Mouse (Mus musculus): ENCODE results near the gene Cnbd2. TPM values are rescaled to one million over a fixed set of nuclear protein-coding genes. Genes with fewer than 3 reads are reported as not detected.
A peak's percentile ranks its signal among the peaks of the same experiment; 100 is the strongest.

The Cnbd2 gene
- polyA plus RNA-seq, 1 experiment from 2014 or later = 4.5 TPM

DNA sequence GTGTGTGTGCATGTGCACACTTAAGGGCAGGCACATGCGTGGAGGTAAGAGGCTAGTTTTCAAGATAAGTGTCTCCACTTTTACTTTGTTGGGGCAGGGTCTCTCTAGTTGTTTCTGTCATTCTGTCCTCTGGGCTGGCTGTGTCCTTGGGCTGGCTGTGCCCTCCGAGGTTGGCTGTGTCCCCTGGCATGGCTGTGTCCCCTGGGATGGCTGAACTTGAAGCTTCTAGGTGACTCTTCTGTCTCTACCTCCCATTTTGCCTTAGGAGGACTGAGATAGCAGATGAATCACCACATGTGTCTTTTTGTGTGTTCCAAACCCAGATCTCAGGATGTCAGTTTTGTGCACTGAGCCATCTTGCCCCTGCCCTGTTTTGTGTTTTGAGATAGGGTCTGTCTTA is 102.9 kb downstream of the Cnbd2 start:
- Histone ChIP-seq H3K27me3 (replicated peaks; ENCODE audit: control insufficient read depth, insufficient read depth, low read length) (no peaks in the 10 kb centered on the region), H3K9ac (ENCODE audit: low read depth, low read length) (no peak overlapping the region), H3K9me3 (ENCODE audit: control insufficient read depth, low read length) (no peaks in the 10 kb centered on the region), H3K27ac (ENCODE audit: low read length) (no peak overlapping the region), H3K4me1 (ENCODE audit: control insufficient read depth, insufficient read depth, low read length) (peaks cover 6% of the 10 kb centered on the region), H3K4me2 (ENCODE audit: low read depth, low read length) (no peak overlapping the region), H3K36me3 (ENCODE audit: control insufficient read depth, insufficient read depth, low read length) (no peaks in the 10 kb centered on the region), H3K4me3 (ENCODE audit: low read length) (no peak overlapping the region)
- 74% methylated on average over 2 of the region's 2 CpGs for WGBS
- ATAC-seq = no peak

DNA sequence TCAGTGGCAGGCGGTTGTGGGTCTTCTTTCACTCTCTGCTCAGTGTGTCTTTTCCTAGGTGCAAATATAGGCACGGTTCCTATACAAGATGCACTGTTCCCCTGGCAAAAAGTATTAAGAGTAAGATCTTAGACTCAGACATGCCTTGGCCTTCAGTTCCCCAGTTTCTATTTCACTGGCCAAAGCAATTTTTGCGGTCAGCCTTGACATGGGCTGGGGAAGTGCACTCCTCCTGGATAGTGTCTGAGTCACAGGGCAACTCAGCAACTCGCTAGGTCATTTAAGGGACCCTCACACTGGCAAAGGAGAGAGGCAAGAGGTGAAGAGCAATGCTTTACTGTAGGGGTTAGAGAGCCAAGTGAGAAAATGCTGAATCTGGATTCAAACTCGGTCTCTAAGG is 103.6 kb downstream of the Cnbd2 start:
- Histone ChIP-seq H3K4me1 (ENCODE audit: control insufficient read depth, insufficient read depth, low read length) (peaks cover 11% of the 10 kb centered on the region), H3K36me3 (ENCODE audit: control insufficient read depth, insufficient read depth, low read length) (no peaks in the 10 kb centered on the region), H3K27ac (ENCODE audit: low read length) (no peak overlapping the region), H3K4me3 (ENCODE audit: low read length) (no peak overlapping the region), H3K9ac (ENCODE audit: low read depth, low read length) (no peak overlapping the region), H3K4me2 (ENCODE audit: low read depth, low read length) (no peak overlapping the region), H3K9me3 (ENCODE audit: control insufficient read depth, low read length) (no peaks in the 10 kb centered on the region), H3K27me3 (replicated peaks; ENCODE audit: control insufficient read depth, insufficient read depth, low read length) (no peaks in the 10 kb centered on the region)
- 75% methylated on average over 5 of the region's 5 CpGs for WGBS
- no peak for ATAC-seq

DNA sequence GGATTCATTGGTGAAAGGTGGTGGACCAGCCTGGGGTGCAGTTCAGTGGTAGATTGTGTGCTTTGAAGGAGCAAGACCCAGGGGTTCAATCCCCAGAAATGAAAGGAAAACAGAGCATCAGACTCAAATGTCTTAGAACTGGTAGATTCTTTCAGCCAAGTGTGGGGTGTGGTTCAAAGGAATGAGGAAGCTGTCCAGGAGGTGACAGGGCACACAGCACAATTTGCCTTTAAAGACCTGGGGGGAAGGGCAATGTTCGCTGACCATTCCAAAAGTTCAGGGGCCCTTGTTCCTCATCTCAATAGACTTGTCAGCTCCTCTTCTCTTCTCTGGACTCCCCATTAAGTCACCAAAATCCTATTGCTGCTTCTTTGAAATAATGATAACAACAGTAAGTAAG is 105.1 kb downstream of the Cnbd2 start:
- Histone ChIP-seq H3K9ac (ENCODE audit: low read depth, low read length) (no peak overlapping the region), H3K4me1 (ENCODE audit: control insufficient read depth, insufficient read depth, low read length) (peaks cover 13% of the 10 kb centered on the region), H3K9me3 (ENCODE audit: control insufficient read depth, low read length) (no peaks in the 10 kb centered on the region), H3K4me3 (ENCODE audit: low read length) (no peak overlapping the region), H3K36me3 (ENCODE audit: control insufficient read depth, insufficient read depth, low read length) (no peaks in the 10 kb centered on the region), H3K27ac (ENCODE audit: low read length) (no peak overlapping the region), H3K27me3 (replicated peaks; ENCODE audit: control insufficient read depth, insufficient read depth, low read length) (no peaks in the 10 kb centered on the region), H3K4me2 (ENCODE audit: low read depth, low read length) (no peak overlapping the region)
- ATAC-seq = 0 out of 2 replicates have a peak, but pooled peaks have one; percentile 19
- WGBS = 25% methylated on average over 1 of the region's 1 CpGs

DNA sequence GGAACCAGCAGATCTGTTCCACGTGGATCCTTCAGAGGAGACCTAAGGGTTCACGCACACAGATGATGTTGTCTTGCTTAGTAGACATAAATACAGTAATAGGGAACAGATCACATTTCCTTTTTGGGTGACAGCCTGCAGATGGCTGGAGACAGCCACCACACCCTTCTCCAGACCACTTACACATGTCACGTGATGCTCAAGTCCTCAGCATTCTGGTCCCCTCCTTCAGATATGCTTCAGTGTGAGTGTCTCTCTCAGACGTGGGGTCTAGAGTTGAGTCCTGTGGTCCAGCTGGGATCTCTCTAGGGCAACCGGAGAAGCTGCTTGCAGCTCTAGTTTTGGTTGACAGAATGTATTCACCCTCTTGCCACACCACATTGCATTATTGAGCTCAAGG is 106.4 kb downstream of the Cnbd2 start:
- H3K4me2 ChIP-seq (ENCODE audit: low read depth, low read length) = no peak overlapping the region
- no peaks in the 10 kb centered on the region for H3K27me3 ChIP-seq (replicated peaks; ENCODE audit: control insufficient read depth, insufficient read depth, low read length)
- no peak for ATAC-seq
- H3K36me3 ChIP-seq (ENCODE audit: control insufficient read depth, insufficient read depth, low read length) = no peaks in the 10 kb centered on the region
- 73% methylated on average over 5 of the region's 5 CpGs for whole genome bisulfite sequencing
- no peak overlapping the region for H3K27ac ChIP-seq (ENCODE audit: low read length)
- peaks cover 18% of the 10 kb centered on the region for H3K4me1 ChIP-seq (ENCODE audit: control insufficient read depth, insufficient read depth, low read length)
- no peak overlapping the region for H3K9ac ChIP-seq (ENCODE audit: low read depth, low read length)
- H3K4me3 ChIP-seq (ENCODE audit: low read length) = no peak overlapping the region
- H3K9me3 ChIP-seq (ENCODE audit: control insufficient read depth, low read length) = no peaks in the 10 kb centered on the region

DNA sequence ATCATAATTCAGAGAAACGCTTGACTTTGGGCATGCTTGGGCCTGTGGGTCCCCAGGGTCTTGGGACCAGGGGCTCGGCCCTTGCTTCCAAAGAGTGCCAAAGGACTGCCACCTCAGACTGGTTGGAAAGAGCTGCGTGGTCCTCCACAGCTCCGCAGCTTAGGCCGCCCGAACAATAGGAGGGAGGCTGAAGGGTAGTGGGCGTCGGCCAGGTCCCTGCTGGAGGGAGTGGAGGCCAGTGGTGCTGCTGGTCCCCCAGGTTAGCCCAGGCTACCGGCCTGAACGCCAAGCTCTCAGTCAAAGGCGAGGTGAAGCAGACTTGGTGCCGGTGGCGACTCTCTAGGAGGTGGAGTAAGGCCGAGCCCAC is 108.2 kb downstream of the Cnbd2 start:
- WGBS = 17% methylated on average over 14 of the region's 14 CpGs
- no peak overlapping the region for H3K27ac ChIP-seq (ENCODE audit: low read length)

DNA sequence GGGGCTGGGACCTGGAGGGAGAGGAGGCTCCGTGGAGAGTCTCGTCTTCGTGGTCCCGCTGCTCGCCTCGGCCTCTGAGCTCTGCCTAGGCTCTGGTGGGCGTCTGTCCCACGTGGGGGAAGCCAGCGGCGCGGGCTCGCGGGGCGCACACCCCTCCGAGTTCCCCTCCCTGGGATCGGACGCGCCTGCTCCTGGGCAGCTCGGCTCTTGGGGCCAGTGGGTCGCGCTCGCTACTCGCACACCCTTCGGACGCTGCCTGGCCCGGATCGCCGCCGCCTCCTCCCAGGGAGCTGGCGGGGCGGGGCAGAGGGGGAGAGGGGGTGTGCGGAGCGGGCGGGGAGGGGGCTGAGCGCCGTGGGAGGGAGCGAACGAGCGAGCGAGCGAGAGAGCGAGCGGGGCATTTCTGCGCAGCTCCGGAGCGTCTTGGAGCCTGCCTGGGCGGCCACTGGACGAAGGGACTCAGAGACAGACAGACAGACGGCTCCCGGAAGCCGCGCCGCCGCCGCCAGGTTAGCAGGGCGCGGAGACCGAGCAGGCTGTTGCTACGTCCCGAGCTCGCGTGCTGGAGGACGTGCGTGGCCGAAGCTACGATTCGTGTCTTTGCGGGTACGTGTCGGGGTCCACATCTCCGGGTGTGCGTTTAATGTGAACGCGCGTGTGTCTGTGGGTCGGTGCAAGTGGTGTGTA is 108.7 kb downstream of the Cnbd2 start, which contains the start of gene Epb41l1:
Gene Epb41l1 (plus strand): TSS at position 216 of the 687 bp plus-strand sequence.
- peak within 1 kb of the TSS; percentile 98 for H3K4me2 ChIP-seq (ENCODE audit: low read depth, low read length)
- H3K9me3 ChIP-seq (ENCODE audit: control insufficient read depth, low read length) = no peaks in the 10 kb centered on the region
- no peaks in the 10 kb centered on the region for H3K36me3 ChIP-seq (ENCODE audit: control insufficient read depth, insufficient read depth, low read length)
- no peak within 1 kb of the TSS for H3K27ac ChIP-seq (ENCODE audit: low read length)
- peak; percentile 57 for ATAC-seq
- WGBS = under 1% methylated on average over 63 of the region's 76 CpGs
- H3K9ac ChIP-seq (ENCODE audit: low read depth, low read length) = peak within 1 kb of the TSS; percentile 74
- H3K4me1 ChIP-seq (ENCODE audit: control insufficient read depth, insufficient read depth, low read length) = peaks cover 18% of the 10 kb centered on the region
- H3K27me3 ChIP-seq (replicated peaks; ENCODE audit: control insufficient read depth, insufficient read depth, low read length) = no peaks in the 10 kb centered on the region; the same call in 1 of the 2 replicates
- H3K4me3 ChIP-seq (ENCODE audit: low read length) = peak within 1 kb of the TSS; percentile 68

More for the DNA sequence above, 108.2 kb downstream of the Cnbd2 start:
- peak overlapping the region; percentile 74 for H3K9ac ChIP-seq (ENCODE audit: low read depth, low read length)
- peaks cover 18% of the 10 kb centered on the region for H3K4me1 ChIP-seq (ENCODE audit: control insufficient read depth, insufficient read depth, low read length)
- peak overlapping the region; percentile 68 for H3K4me3 ChIP-seq (ENCODE audit: low read length)
- ATAC-seq = no peak; the same call in 1 of the 2 replicates
- peak overlapping the region; percentile 98 for H3K4me2 ChIP-seq (ENCODE audit: low read depth, low read length)
- no peaks in the 10 kb centered on the region for H3K9me3 ChIP-seq (ENCODE audit: control insufficient read depth, low read length)
- no peaks in the 10 kb centered on the region; the same call in 1 of the 2 replicates for H3K27me3 ChIP-seq (replicated peaks; ENCODE audit: control insufficient read depth, insufficient read depth, low read length)
- H3K36me3 ChIP-seq (ENCODE audit: control insufficient read depth, insufficient read depth, low read length) = no peaks in the 10 kb centered on the region

DNA sequence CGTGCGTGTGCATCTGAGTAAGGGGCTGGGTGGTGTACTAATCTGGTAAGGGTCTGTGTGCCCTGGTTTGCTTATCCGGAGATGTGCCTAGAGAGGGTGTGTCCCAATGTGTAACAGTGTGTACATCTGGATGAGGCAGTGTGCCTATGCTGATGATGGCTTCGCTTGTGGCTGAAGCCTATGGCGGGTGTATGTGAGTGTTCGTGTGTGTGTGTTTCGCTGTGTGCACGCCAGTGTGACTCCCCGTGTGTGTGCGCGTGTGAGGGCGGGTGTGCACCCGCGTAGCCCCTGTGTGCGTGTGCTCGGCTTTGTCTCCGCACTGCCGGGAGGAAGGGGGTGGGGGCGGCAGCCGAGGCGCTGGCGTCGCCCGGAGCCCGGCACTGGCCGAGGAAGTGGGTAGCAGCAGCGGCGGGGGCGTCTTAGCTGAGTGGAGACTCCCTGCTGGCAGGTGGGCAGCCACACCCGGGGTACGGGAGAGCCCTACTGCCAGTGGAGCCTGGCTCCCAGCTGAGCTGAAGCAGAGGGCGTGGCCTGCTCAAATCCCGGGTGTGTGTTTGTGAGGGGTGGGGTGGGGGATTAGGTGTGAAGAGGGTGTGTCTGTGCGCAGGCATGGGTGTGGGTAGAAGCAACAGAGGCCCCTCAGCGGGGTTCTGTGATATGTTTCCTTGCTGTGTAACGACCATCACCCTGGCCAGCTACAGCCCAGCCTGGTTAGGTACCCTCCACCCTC is 109.4 kb downstream of the Cnbd2 start:
- no peaks in the 10 kb centered on the region for H3K9me3 ChIP-seq (ENCODE audit: control insufficient read depth, low read length)
- peak overlapping the region; percentile 74 for H3K9ac ChIP-seq (ENCODE audit: low read depth, low read length)
- peaks cover 15% of the 10 kb centered on the region for H3K4me1 ChIP-seq (ENCODE audit: control insufficient read depth, insufficient read depth, low read length)
- H3K4me2 ChIP-seq (ENCODE audit: low read depth, low read length) = peak overlapping the region; percentile 98
- ATAC-seq = peak; percentile 67
- peak overlapping the region; percentile 68 for H3K4me3 ChIP-seq (ENCODE audit: low read length)
- H3K27ac ChIP-seq (ENCODE audit: low read length) = no peak overlapping the region
- H3K27me3 ChIP-seq (replicated peaks; ENCODE audit: control insufficient read depth, insufficient read depth, low read length) = no peaks in the 10 kb centered on the region; the same call in 1 of the 2 replicates
- no peaks in the 10 kb centered on the region for H3K36me3 ChIP-seq (ENCODE audit: control insufficient read depth, insufficient read depth, low read length)
- under 1% methylated on average over 36 of the region's 36 CpGs for WGBS

DNA sequence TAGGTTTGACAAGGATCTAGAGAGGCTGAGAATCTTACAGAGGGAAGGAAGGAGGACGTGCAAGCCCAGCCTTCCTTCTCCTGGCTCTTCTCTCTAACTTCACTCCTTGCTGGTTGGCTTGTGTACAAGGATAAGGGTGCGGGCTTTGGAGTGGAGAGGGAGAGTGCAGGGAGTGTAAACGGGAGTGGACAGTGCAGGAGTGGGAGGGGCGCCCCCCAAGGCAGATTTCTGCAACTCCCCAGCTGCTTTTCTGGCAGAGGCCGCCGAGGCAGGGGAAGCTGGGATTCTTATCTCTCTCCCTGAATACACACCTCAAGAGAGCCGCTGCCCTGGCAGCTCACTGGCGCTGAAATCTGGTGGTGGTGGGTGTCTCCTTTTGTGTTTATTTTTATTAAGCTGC is 110.5 kb downstream of the Cnbd2 start:
- H3K4me1 ChIP-seq (ENCODE audit: control insufficient read depth, insufficient read depth, low read length) = peaks cover 13% of the 10 kb centered on the region; the same call in 1 of the 2 replicates
- no peak overlapping the region for H3K27ac ChIP-seq (ENCODE audit: low read length)
- no peak for ATAC-seq
- H3K4me2 ChIP-seq (ENCODE audit: low read depth, low read length) = peak overlapping the region; percentile 13; the same call in 1 of the 2 replicates
- 10% methylated on average over 8 of the region's 8 CpGs for WGBS
- H3K9me3 ChIP-seq (ENCODE audit: control insufficient read depth, low read length) = no peaks in the 10 kb centered on the region
- H3K27me3 ChIP-seq (replicated peaks; ENCODE audit: control insufficient read depth, insufficient read depth, low read length) = no peaks in the 10 kb centered on the region; the same call in 1 of the 2 replicates
- H3K36me3 ChIP-seq (ENCODE audit: control insufficient read depth, insufficient read depth, low read length) = no peaks in the 10 kb centered on the region
- H3K4me3 ChIP-seq (ENCODE audit: low read length) = no peak overlapping the region
- no peak overlapping the region for H3K9ac ChIP-seq (ENCODE audit: low read depth, low read length)

DNA sequence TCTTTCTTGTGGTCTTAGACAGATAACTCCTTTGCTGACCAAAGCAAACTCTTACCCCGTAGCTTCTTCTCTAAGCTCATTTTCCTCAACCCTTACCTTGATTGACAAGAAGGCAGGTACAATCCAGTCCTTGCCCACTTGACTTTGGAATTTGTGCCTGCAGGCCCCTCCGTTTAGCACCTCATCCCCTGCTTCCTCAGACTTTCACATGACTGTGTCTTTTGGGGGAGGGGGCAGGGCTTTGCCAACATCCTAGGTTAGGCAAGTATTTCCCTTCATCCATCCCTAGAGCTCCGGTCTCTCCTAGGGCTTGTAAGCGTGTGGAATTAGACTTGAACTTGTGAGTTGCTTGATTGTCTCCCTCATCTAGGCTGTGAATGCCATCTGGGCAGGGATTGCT is 111.6 kb downstream of the Cnbd2 start:
- ATAC-seq = no peak
- no peaks in the 10 kb centered on the region; the same call in 1 of the 2 replicates for H3K27me3 ChIP-seq (replicated peaks; ENCODE audit: control insufficient read depth, insufficient read depth, low read length)
- no peaks in the 10 kb centered on the region for H3K9me3 ChIP-seq (ENCODE audit: control insufficient read depth, low read length)
- H3K4me1 ChIP-seq (ENCODE audit: control insufficient read depth, insufficient read depth, low read length) = peaks cover 13% of the 10 kb centered on the region; the same call in 1 of the 2 replicates
- no peak overlapping the region for H3K9ac ChIP-seq (ENCODE audit: low read depth, low read length)
- no peaks in the 10 kb centered on the region for H3K36me3 ChIP-seq (ENCODE audit: control insufficient read depth, insufficient read depth, low read length)
- no peak overlapping the region for H3K4me2 ChIP-seq (ENCODE audit: low read depth, low read length)
- 83% methylated on average over 4 of the region's 4 CpGs for WGBS
- no peak overlapping the region for H3K4me3 ChIP-seq (ENCODE audit: low read length)
- H3K27ac ChIP-seq (ENCODE audit: low read length) = no peak overlapping the region
